Mouse (Mus musculus) cortical plate, adult 2 months (tissue): ENCODE data around the gene Dlg2. TPM values are rescaled to one million over a fixed set of nuclear protein-coding genes. Genes with fewer than 3 reads are reported as not detected.

Experiments used
- H3K27ac ChIP-seq: fragments of 200-500 bp; 2 replicates; pipeline ENCODE4 v1.5.1; 2012; ENCODE audit warnings: low read length, control low read depth, inconsistent platforms; ENCODE audit not compliant: insufficient read depth
- H3K4me1 ChIP-seq: fragments of 200-500 bp; 2 replicates; pipeline ENCODE4 v1.6.1; 2011; ENCODE audit warnings: low read length; ENCODE audit not compliant: control insufficient read depth, insufficient read depth
- H3K4me3 ChIP-seq: fragments of 200-500 bp; 2 replicates; pipeline ENCODE4 v1.5.1; 2011; ENCODE audit warnings: mild to moderate bottlenecking, low read length, control low read depth; ENCODE audit not compliant: insufficient read depth
- CTCF ChIP-seq: fragments of 200-500 bp; IDR thresholded peaks from 2 replicates; pipeline ENCODE4 v1.5.1; 2011; ENCODE audit warnings: mild to moderate bottlenecking, control low read depth, low read length; ENCODE audit not compliant: insufficient read depth; ENCODE audit errors: extremely low read depth
- POLR2A ChIP-seq: fragments of 200-500 bp; IDR thresholded peaks from 2 replicates; pipeline ENCODE4 v1.6.1; 2011; ENCODE audit warnings: mild to moderate bottlenecking, low read length, control low read depth; ENCODE audit not compliant: insufficient read depth; ENCODE audit errors: extremely low read depth
- polyA plus RNA-seq: library from polyadenylated mRNA; depleted of rRNA; stranded (reverse); fragments of >200 nt; gene quantifications from 2 replicates; pipeline ENCODE4 v1.2.3, GENCODE M21; 2012

Gene Dlg2
- polyA plus RNA-seq, 1 experiment: 139 TPM

- TF ChIP-seq POLR2A: peak; percentile 23; the same call in 1 of the 2 replicates
- no peak for TF ChIP-seq CTCF
- no peak overlapping the region for H3K27ac ChIP-seq
- peaks cover 2% of the 10 kb centered on the region; the same call in 1 of the 2 replicates for H3K4me1 ChIP-seq
- peak overlapping the region; percentile 91; the same call in 1 of the 2 replicates for H3K4me3 ChIP-seq
Observed at GRCm38 (mm10) chr7:90456149-90456844, 20.2 kb upstream of the Dlg2 start.

GRCm38 (mm10) chr7:90456845-90457468 lies 19.5 kb upstream of the Dlg2 start, which contains the start of gene Tmem126a:
Gene Tmem126a, minus strand, starts transcription at chr7:90457229.
- Histone ChIP-seq H3K4me3 (peak within 1 kb of the TSS; percentile 91), H3K27ac (peak within 1 kb of the TSS; percentile 99), H3K4me1 (peaks cover 2% of the 10 kb centered on the region; the same call in 1 of the 2 replicates)
- TF ChIP-seq CTCF (0 out of 2 replicates have a peak, but pooled peaks have one; percentile 3), POLR2A (peak; percentile 95)

- Histone ChIP-seq H3K4me1 (peaks cover 2% of the 10 kb centered on the region; the same call in 1 of the 2 replicates), H3K4me3 (peak overlapping the region; percentile 91), H3K27ac (peak overlapping the region; percentile 99)
- TF ChIP-seq POLR2A: no peak
- TF ChIP-seq CTCF: 0 out of 2 replicates have a peak, but pooled peaks have one; percentile 15
Observed at GRCm38 (mm10) chr7:90457517-90457916, 19.0 kb upstream of the Dlg2 start.

GRCm38 (mm10) chr7:90460330-90460729 lies 16.1 kb upstream of the Dlg2 start:
- Histone ChIP-seq H3K4me3 (no peak overlapping the region), H3K27ac (no peak overlapping the region), H3K4me1 (peaks cover 2% of the 10 kb centered on the region; the same call in 1 of the 2 replicates)
- TF ChIP-seq POLR2A: no peak
- TF ChIP-seq CTCF: no peak

GRCm38 (mm10) chr7:90460930-90461329 lies 15.5 kb upstream of the Dlg2 start:
- TF ChIP-seq CTCF (0 out of 2 replicates have a peak, but pooled peaks have one; percentile 9), POLR2A (no peak)
- Histone ChIP-seq H3K27ac (no peak overlapping the region), H3K4me1 (peaks cover 2% of the 10 kb centered on the region; the same call in 1 of the 2 replicates), H3K4me3 (no peak overlapping the region)

GRCm38 (mm10) chr7:90461441-90461840 lies 15.0 kb upstream of the Dlg2 start:
- Histone ChIP-seq H3K4me1 (no peaks in the 10 kb centered on the region), H3K27ac (no peak overlapping the region), H3K4me3 (no peak overlapping the region)
- TF ChIP-seq POLR2A (no peak), CTCF (no peak)

GRCm38 (mm10) chr7:90473511-90473910 lies 3.0 kb upstream of the Dlg2 start:
- TF ChIP-seq POLR2A: no peak
- no peak for TF ChIP-seq CTCF
- no peak overlapping the region for H3K4me3 ChIP-seq
- H3K4me1 ChIP-seq: no peaks in the 10 kb centered on the region
- H3K27ac ChIP-seq: no peak overlapping the region

- Histone ChIP-seq H3K4me3 (peak within 1 kb of the TSS; percentile 57), H3K27ac (peak within 1 kb of the TSS; percentile 88)
- TF ChIP-seq POLR2A (peak; percentile 85), CTCF (no peak)
Observed at GRCm38 (mm10) chr7:90475793-90476312, 619 bp upstream of the Dlg2 start, which contains the start of gene Tmem126b. Gene Tmem126b, minus strand, starts transcription at chr7:90476001.

GRCm38 (mm10) chr7:90482607-90483006 lies 6.1 kb downstream of the Dlg2 start:
- H3K27ac ChIP-seq: no peak overlapping the region
- no peak for TF ChIP-seq POLR2A
- no peak for TF ChIP-seq CTCF
- H3K4me3 ChIP-seq: no peak overlapping the region
- no peaks in the 10 kb centered on the region for H3K4me1 ChIP-seq

More at GRCm38 (mm10) chr7:90475793-90476312, 619 bp upstream of the Dlg2 start, which contains the start of gene Tmem126b:
- H3K4me1 ChIP-seq: no peaks in the 10 kb centered on the region

GRCm38 (mm10) chr7:90508124-90508523 lies 31.7 kb downstream of the Dlg2 start:
- TF ChIP-seq POLR2A (no peak), CTCF (no peak)
- Histone ChIP-seq H3K4me1 (no peaks in the 10 kb centered on the region), H3K27ac (no peak overlapping the region), H3K4me3 (no peak overlapping the region)
